Mouse (Mus musculus): ENCODE measurements around the gene Nxpe4.
"Not testable (repeated sequence)": the region's sequence is repeated elsewhere in the genome, so short reads cannot be mapped to it uniquely, and the experiment has no call there.

The Nxpe4 gene

GRCm38 (mm10) chr9:48161505-48162192, at the start of gene Nxpe4:
Gene Nxpe4 (plus strand): TSS chr9:48162023.
- peak; percentile 94 for DNase-seq

GRCm38 (mm10) chr9:48126815-48127214, 35.0 kb upstream of the Nxpe4 start:
- peak; percentile 49 for DNase-seq

GRCm38 (mm10) chr9:48137507-48137906, 24.3 kb upstream of the Nxpe4 start:
- no peak for DNase-seq

GRCm38 (mm10) chr9:48140485-48141411, 21.1 kb upstream of the Nxpe4 start:
- no peak for DNase-seq

GRCm38 (mm10) chr9:48142646-48143045, 19.2 kb upstream of the Nxpe4 start:
- no peak for DNase-seq

GRCm38 (mm10) chr9:48146761-48147160, 15.1 kb upstream of the Nxpe4 start:
- DNase-seq: no peak

GRCm38 (mm10) chr9:48166531-48166930, 4.7 kb downstream of the Nxpe4 start:
- DNase-seq: not testable (repeated sequence)

GRCm38 (mm10) chr9:48176764-48177163, 14.9 kb downstream of the Nxpe4 start:
- no peak for DNase-seq

GRCm38 (mm10) chr9:48181300-48181699, 19.5 kb downstream of the Nxpe4 start:
- DNase-seq: no peak

GRCm38 (mm10) chr9:48182718-48183414, 21.0 kb downstream of the Nxpe4 start:
- no peak for DNase-seq

- DNase-seq: no peak
These were observed 22.5 kb downstream of the Nxpe4 start for GRCm38 (mm10) chr9:48184319-48184718.

- DNase-seq: no peak
These were observed 27.0 kb downstream of the Nxpe4 start for GRCm38 (mm10) chr9:48188854-48189253.

- no peak for DNase-seq
These were observed 35.6 kb downstream of the Nxpe4 start for GRCm38 (mm10) chr9:48197458-48197884.

- no peak for DNase-seq
These were observed 49.1 kb downstream of the Nxpe4 start for GRCm38 (mm10) chr9:48210970-48211369.

- no peak for DNase-seq
These were observed 50.1 kb downstream of the Nxpe4 start for GRCm38 (mm10) chr9:48211912-48212311.

- peak; percentile 46 for DNase-seq
These were observed 52.9 kb downstream of the Nxpe4 start for GRCm38 (mm10) chr9:48214751-48215150.

- DNase-seq: peak; percentile 67
These were observed 54.5 kb downstream of the Nxpe4 start for GRCm38 (mm10) chr9:48216091-48217001.

- peak; percentile 34 for DNase-seq
These were observed 68.9 kb downstream of the Nxpe4 start for GRCm38 (mm10) chr9:48230706-48231105.

GRCm38 (mm10) chr9:48236455-48236854, 74.6 kb downstream of the Nxpe4 start:
- DNase-seq: peak; percentile 72

- DNase-seq: peak; percentile 65
These were observed 76.4 kb downstream of the Nxpe4 start for GRCm38 (mm10) chr9:48238153-48238755.

GRCm38 (mm10) chr9:48239461-48239860, 77.6 kb downstream of the Nxpe4 start:
- peak; percentile 59 for DNase-seq

- DNase-seq: peak; percentile 37
These were observed 78.6 kb downstream of the Nxpe4 start for GRCm38 (mm10) chr9:48240431-48240830.
